Mouse (Mus musculus): Measurements from ENCODE around the gene Kcnh3. TPM values are rescaled to one million over a fixed set of nuclear protein-coding genes. Genes with fewer than 3 reads are reported as not detected.

Gene Kcnh3
- 0.12 and 0.14 TPM in 2 replicates for polyA plus RNA-seq (2014; fragmentation: Nextera tagmentation; extraction: Ambion mirVana)

GRCm38 (mm10) chr15:99224208-99224911, at the start of gene Kcnh3:
Gene Kcnh3 (plus strand): TSS chr15:99224861.
- H3K27me3 ChIP-seq (ENCODE audit: control insufficient read depth, insufficient read depth, low read length): peaks cover 77% of the 10 kb centered on the region
- WGBS: under 1% methylated on average over 57 of the region's 66 CpGs
- H3K27ac ChIP-seq (ENCODE audit: low read depth, low read length): no peak within 1 kb of the TSS
- no peak for DNase-seq (ENCODE audit: low spot score)
- H3K36me3 ChIP-seq (ENCODE audit: control insufficient read depth, insufficient read depth, low read length): no peaks in the 10 kb centered on the region
- H3K9me3 ChIP-seq (ENCODE audit: control insufficient read depth, low read length): no peaks in the 10 kb centered on the region
- H3K4me2 ChIP-seq (replicated peaks; ENCODE audit: low read depth, low read length): peak within 1 kb of the TSS; percentile 56
- peaks cover 19% of the 10 kb centered on the region for H3K4me1 ChIP-seq (replicated peaks; ENCODE audit: control insufficient read depth, insufficient read depth, low read length)
- no peak for ATAC-seq (ENCODE audit: low FRiP score)
- peak within 1 kb of the TSS; percentile 33 for H3K4me3 ChIP-seq (ENCODE audit: low read depth, low read length)
- peak within 1 kb of the TSS; percentile 11; the same call in 1 of the 2 replicates for H3K9ac ChIP-seq (ENCODE audit: low read depth, low read length)

- no peak overlapping the region for H3K4me2 ChIP-seq (replicated peaks; ENCODE audit: low read depth, low read length)
- H3K36me3 ChIP-seq (ENCODE audit: control insufficient read depth, insufficient read depth, low read length): peaks cover 7% of the 10 kb centered on the region
- no peak overlapping the region for H3K27ac ChIP-seq (ENCODE audit: low read depth, low read length)
- no peaks in the 10 kb centered on the region for H3K27me3 ChIP-seq (ENCODE audit: control insufficient read depth, insufficient read depth, low read length)
- WGBS: 91% methylated on average over 1 of the region's 2 CpGs
- H3K9ac ChIP-seq (ENCODE audit: low read depth, low read length): no peak overlapping the region
- no peaks in the 10 kb centered on the region for H3K4me1 ChIP-seq (replicated peaks; ENCODE audit: control insufficient read depth, insufficient read depth, low read length)
- no peaks in the 10 kb centered on the region for H3K9me3 ChIP-seq (ENCODE audit: control insufficient read depth, low read length)
- ATAC-seq (ENCODE audit: low FRiP score): no peak
- H3K4me3 ChIP-seq (ENCODE audit: low read depth, low read length): no peak overlapping the region
- DNase-seq (ENCODE audit: low spot score): no peak
These were observed 45.0 kb upstream of the Kcnh3 start for GRCm38 (mm10) chr15:99179639-99180038.

- H3K9me3 ChIP-seq (ENCODE audit: control insufficient read depth, low read length): no peaks in the 10 kb centered on the region
- H3K4me1 ChIP-seq (replicated peaks; ENCODE audit: control insufficient read depth, insufficient read depth, low read length): no peaks in the 10 kb centered on the region
- H3K27ac ChIP-seq (ENCODE audit: low read depth, low read length): no peak overlapping the region
- no peaks in the 10 kb centered on the region for H3K27me3 ChIP-seq (ENCODE audit: control insufficient read depth, insufficient read depth, low read length)
- ATAC-seq (ENCODE audit: low FRiP score) (no peak), DNase-seq (ENCODE audit: low spot score) (no peak)
- H3K9ac ChIP-seq (ENCODE audit: low read depth, low read length): no peak overlapping the region
- peaks cover 17% of the 10 kb centered on the region; the same call in 1 of the 2 replicates for H3K36me3 ChIP-seq (ENCODE audit: control insufficient read depth, insufficient read depth, low read length)
- no peak overlapping the region for H3K4me3 ChIP-seq (ENCODE audit: low read depth, low read length)
- 90% methylated on average over 9 of the region's 9 CpGs for WGBS
- no peak overlapping the region for H3K4me2 ChIP-seq (replicated peaks; ENCODE audit: low read depth, low read length)
These were observed 40.3 kb upstream of the Kcnh3 start for GRCm38 (mm10) chr15:99184217-99184914.

- H3K36me3 ChIP-seq (ENCODE audit: control insufficient read depth, insufficient read depth, low read length): 0 out of 2 replicates have a peak, but pooled peaks cover 2% of the 10 kb centered on the region
- no peak for DNase-seq (ENCODE audit: low spot score)
These were observed 30.3 kb upstream of the Kcnh3 start for GRCm38 (mm10) chr15:99194358-99194757.

GRCm38 (mm10) chr15:99195043-99195442, 29.6 kb upstream of the Kcnh3 start:
- 57% methylated on average over 6 of the region's 6 CpGs for WGBS
- Histone ChIP-seq H3K4me3 (ENCODE audit: low read depth, low read length) (no peak overlapping the region), H3K27ac (ENCODE audit: low read depth, low read length) (no peak overlapping the region), H3K27me3 (ENCODE audit: control insufficient read depth, insufficient read depth, low read length) (no peaks in the 10 kb centered on the region), H3K4me1 (replicated peaks; ENCODE audit: control insufficient read depth, insufficient read depth, low read length) (no peaks in the 10 kb centered on the region), H3K4me2 (replicated peaks; ENCODE audit: low read depth, low read length) (no peak overlapping the region), H3K9me3 (ENCODE audit: control insufficient read depth, low read length) (no peaks in the 10 kb centered on the region), H3K9ac (ENCODE audit: low read depth, low read length) (no peak overlapping the region), H3K36me3 (ENCODE audit: control insufficient read depth, insufficient read depth, low read length) (no peaks in the 10 kb centered on the region)
- DNase-seq (ENCODE audit: low spot score): peak; percentile 46
- no peak for ATAC-seq (ENCODE audit: low FRiP score)

More at GRCm38 (mm10) chr15:99194358-99194757, 30.3 kb upstream of the Kcnh3 start:
- Histone ChIP-seq H3K9ac (ENCODE audit: low read depth, low read length) (no peak overlapping the region), H3K4me1 (replicated peaks; ENCODE audit: control insufficient read depth, insufficient read depth, low read length) (no peaks in the 10 kb centered on the region), H3K9me3 (ENCODE audit: control insufficient read depth, low read length) (no peaks in the 10 kb centered on the region), H3K27me3 (ENCODE audit: control insufficient read depth, insufficient read depth, low read length) (no peaks in the 10 kb centered on the region), H3K27ac (ENCODE audit: low read depth, low read length) (no peak overlapping the region), H3K4me3 (ENCODE audit: low read depth, low read length) (no peak overlapping the region), H3K4me2 (replicated peaks; ENCODE audit: low read depth, low read length) (no peak overlapping the region)
- ATAC-seq (ENCODE audit: low FRiP score): no peak
- 72% methylated on average over 10 of the region's 10 CpGs for WGBS

GRCm38 (mm10) chr15:99198761-99199160, 25.9 kb upstream of the Kcnh3 start:
- H3K4me2 ChIP-seq (replicated peaks; ENCODE audit: low read depth, low read length): no peak overlapping the region
- H3K36me3 ChIP-seq (ENCODE audit: control insufficient read depth, insufficient read depth, low read length): no peaks in the 10 kb centered on the region
- H3K4me3 ChIP-seq (ENCODE audit: low read depth, low read length): no peak overlapping the region
- no peak for ATAC-seq (ENCODE audit: low FRiP score)
- no peaks in the 10 kb centered on the region for H3K9me3 ChIP-seq (ENCODE audit: control insufficient read depth, low read length)
- H3K4me1 ChIP-seq (replicated peaks; ENCODE audit: control insufficient read depth, insufficient read depth, low read length): no peaks in the 10 kb centered on the region
- peak; percentile 40 for DNase-seq (ENCODE audit: low spot score)
- no peaks in the 10 kb centered on the region for H3K27me3 ChIP-seq (ENCODE audit: control insufficient read depth, insufficient read depth, low read length)
- H3K9ac ChIP-seq (ENCODE audit: low read depth, low read length): no peak overlapping the region
- no peak overlapping the region for H3K27ac ChIP-seq (ENCODE audit: low read depth, low read length)

- Histone ChIP-seq H3K9ac (ENCODE audit: low read depth, low read length) (no peak overlapping the region), H3K27ac (ENCODE audit: low read depth, low read length) (no peak overlapping the region), H3K4me1 (replicated peaks; ENCODE audit: control insufficient read depth, insufficient read depth, low read length) (no peaks in the 10 kb centered on the region), H3K4me3 (ENCODE audit: low read depth, low read length) (no peak overlapping the region), H3K36me3 (ENCODE audit: control insufficient read depth, insufficient read depth, low read length) (0 out of 2 replicates have a peak, but pooled peaks cover 3% of the 10 kb centered on the region), H3K9me3 (ENCODE audit: control insufficient read depth, low read length) (no peaks in the 10 kb centered on the region), H3K27me3 (ENCODE audit: control insufficient read depth, insufficient read depth, low read length) (no peaks in the 10 kb centered on the region), H3K4me2 (replicated peaks; ENCODE audit: low read depth, low read length) (no peak overlapping the region)
- no peak for DNase-seq (ENCODE audit: low spot score)
- 69% methylated on average over 8 of the region's 8 CpGs for WGBS
- ATAC-seq (ENCODE audit: low FRiP score): no peak
These were observed 18.7 kb upstream of the Kcnh3 start for GRCm38 (mm10) chr15:99205959-99206358.

- 86% methylated on average over 10 of the region's 10 CpGs for WGBS
- H3K27ac ChIP-seq (ENCODE audit: low read depth, low read length): no peak overlapping the region
- H3K27me3 ChIP-seq (ENCODE audit: control insufficient read depth, insufficient read depth, low read length): no peaks in the 10 kb centered on the region
- no peak for ATAC-seq (ENCODE audit: low FRiP score)
- H3K9ac ChIP-seq (ENCODE audit: low read depth, low read length): no peak overlapping the region
- no peaks in the 10 kb centered on the region for H3K4me1 ChIP-seq (replicated peaks; ENCODE audit: control insufficient read depth, insufficient read depth, low read length)
- no peaks in the 10 kb centered on the region for H3K9me3 ChIP-seq (ENCODE audit: control insufficient read depth, low read length)
- H3K4me3 ChIP-seq (ENCODE audit: low read depth, low read length): no peak overlapping the region
- H3K4me2 ChIP-seq (replicated peaks; ENCODE audit: low read depth, low read length): no peak overlapping the region
- no peak for DNase-seq (ENCODE audit: low spot score)
- H3K36me3 ChIP-seq (ENCODE audit: control insufficient read depth, insufficient read depth, low read length): peaks cover 5% of the 10 kb centered on the region; the same call in 1 of the 2 replicates
These were observed 11.5 kb upstream of the Kcnh3 start for GRCm38 (mm10) chr15:99213183-99213582.
